Mouse (Mus musculus) brown adipose tissue, adult 24 weeks (tissue): Measurements from ENCODE around the gene Tal1. TPM values are rescaled to one million over a fixed set of nuclear protein-coding genes. Genes with fewer than 3 reads are reported as not detected.

Source experiments
- H3K27ac ChIP-seq: fragments of 200-500 bp; replicated peaks from 2 replicates; pipeline ENCODE4 v1.5.1; 2012; ENCODE audit warnings: low read depth, mild to moderate bottlenecking, low read length
- H3K4me1 ChIP-seq: fragments of 200-500 bp; 2 replicates; pipeline ENCODE4 v1.6.1; 2012; ENCODE audit warnings: low read length, mixed read lengths; ENCODE audit not compliant: control insufficient read depth, insufficient read depth, insufficient read length
- H3K4me3 ChIP-seq: fragments of 200-500 bp; 2 replicates; pipeline ENCODE4 v1.5.1; 2012; ENCODE audit warnings: low read depth, mild to moderate bottlenecking, low read length, moderate library complexity; ENCODE audit not compliant: insufficient read depth
- polyA plus RNA-seq: library from polyadenylated mRNA; stranded (reverse); fragments of >200 nt; gene quantifications from 2 replicates; pipeline ENCODE4 v1.2.4, GENCODE M21; 2012; ENCODE audit not compliant: missing spikeins, insufficient read depth, insufficient read length

The Tal1 gene
- polyA plus RNA-seq, 1 experiment = 0.71 TPM

DNA sequence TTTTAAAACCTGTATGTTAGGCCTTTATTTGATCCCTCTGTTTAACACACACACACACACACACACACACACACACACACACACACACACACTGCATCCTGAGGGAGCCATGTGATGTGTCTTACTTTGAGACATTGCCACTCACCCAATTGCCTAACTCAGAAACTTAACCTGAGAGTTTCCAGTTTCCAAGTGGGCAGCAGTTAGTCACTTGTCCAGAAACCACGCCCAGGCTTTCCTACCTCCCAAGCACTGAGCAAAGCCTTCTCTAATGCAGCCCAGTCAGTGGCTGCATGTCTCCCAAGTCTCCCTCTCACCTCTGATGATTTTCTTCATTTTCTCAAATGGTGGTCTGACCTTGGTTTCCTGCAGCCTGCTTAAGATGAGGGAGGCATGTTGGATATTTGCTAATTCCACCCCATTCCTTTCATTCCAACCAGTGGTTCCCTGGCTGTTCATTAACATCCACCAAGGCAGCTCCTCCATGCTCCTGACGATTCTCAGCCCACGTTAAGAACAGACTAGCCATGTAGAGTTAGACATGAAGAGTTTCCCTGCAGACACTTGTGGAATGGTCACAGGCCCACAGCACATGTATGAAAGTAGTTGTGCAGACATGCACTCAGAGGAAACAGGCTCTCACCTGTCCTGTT is 30.7 kb downstream of the Tal1 start:
- H3K27ac ChIP-seq = no peak overlapping the region
- H3K4me1 ChIP-seq = no peaks in the 10 kb centered on the region

GRCm38 (mm10) chr4:115088611-115089338 is 32.5 kb downstream of the Tal1 start, which contains the start of gene Pdzk1ip1:
Gene Pdzk1ip1, plus strand, starts transcription at chr4:115088708.
- H3K4me1 ChIP-seq = no peaks in the 10 kb centered on the region
- H3K4me3 ChIP-seq = no peak within 1 kb of the TSS
- no peak within 1 kb of the TSS for H3K27ac ChIP-seq

More for the DNA sequence above, 30.7 kb downstream of the Tal1 start:
- no peak overlapping the region for H3K4me3 ChIP-seq

GRCm38 (mm10) chr4:115090592-115090991 is 34.4 kb downstream of the Tal1 start:
- Histone ChIP-seq H3K4me3 (no peak overlapping the region), H3K27ac (no peak overlapping the region)

GRCm38 (mm10) chr4:115091806-115092205 is 35.6 kb downstream of the Tal1 start:
- no peak overlapping the region for H3K27ac ChIP-seq
- H3K4me1 ChIP-seq = no peaks in the 10 kb centered on the region; the same call in none of the 2 replicates
- no peak overlapping the region for H3K4me3 ChIP-seq

More at GRCm38 (mm10) chr4:115090592-115090991, 34.4 kb downstream of the Tal1 start:
- no peaks in the 10 kb centered on the region; the same call in 1 of the 2 replicates for H3K4me1 ChIP-seq

- Histone ChIP-seq H3K27ac (no peak overlapping the region), H3K4me3 (no peak overlapping the region), H3K4me1 (no peaks in the 10 kb centered on the region; the same call in none of the 2 replicates)
Observed at GRCm38 (mm10) chr4:115093331-115093864, 37.2 kb downstream of the Tal1 start.

DNA sequence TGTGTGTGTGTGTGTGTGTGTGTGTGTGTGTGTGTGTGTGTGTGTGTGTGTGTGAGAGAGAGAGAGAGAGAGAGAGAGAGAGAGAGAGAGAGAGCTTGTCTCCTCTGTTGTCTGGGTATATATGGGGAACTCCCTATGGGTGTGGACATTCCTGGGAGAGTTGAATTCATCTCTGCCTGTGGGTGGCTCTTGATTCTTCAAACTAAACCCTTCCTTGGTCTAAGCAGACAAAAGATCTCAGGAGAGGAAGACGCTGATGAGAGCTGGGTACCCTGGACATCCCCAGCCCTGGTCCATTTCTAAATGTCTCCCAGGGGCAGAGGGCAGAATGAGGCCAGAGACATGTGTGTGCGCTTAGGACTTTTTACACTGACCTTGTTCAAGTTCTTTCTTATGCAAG is 37.8 kb downstream of the Tal1 start:
- H3K27ac ChIP-seq = no peak overlapping the region
- no peak overlapping the region for H3K4me3 ChIP-seq
- no peaks in the 10 kb centered on the region; the same call in none of the 2 replicates for H3K4me1 ChIP-seq

GRCm38 (mm10) chr4:115095671-115096434 is 39.6 kb downstream of the Tal1 start:
- no peak overlapping the region for H3K27ac ChIP-seq
- H3K4me3 ChIP-seq = peak overlapping the region; percentile 50
- H3K4me1 ChIP-seq = no peaks in the 10 kb centered on the region; the same call in none of the 2 replicates

- Histone ChIP-seq H3K27ac (no peak overlapping the region), H3K4me3 (peak overlapping the region; percentile 50; the same call in 1 of the 2 replicates), H3K4me1 (no peaks in the 10 kb centered on the region; the same call in none of the 2 replicates)
Observed at GRCm38 (mm10) chr4:115096435-115097145, 40.4 kb downstream of the Tal1 start.

DNA sequence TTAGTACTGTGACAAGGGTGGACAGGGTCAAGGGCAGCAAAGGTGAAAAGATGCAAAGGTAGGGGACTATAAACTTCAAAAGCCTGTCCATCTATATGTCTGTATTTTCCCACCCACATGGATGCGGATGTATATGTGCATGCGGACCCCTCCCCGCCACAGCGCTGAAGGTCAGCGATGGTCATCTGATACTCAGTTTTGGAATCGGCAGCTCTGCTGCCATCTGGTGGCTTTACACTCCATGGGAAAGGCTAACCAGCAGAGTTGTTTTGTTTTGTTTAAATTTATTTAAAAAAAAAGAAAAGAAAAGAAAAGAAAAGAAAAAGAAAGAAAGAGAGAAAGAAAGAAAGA is 40.9 kb downstream of the Tal1 start:
- H3K27ac ChIP-seq = no peak overlapping the region
- H3K4me1 ChIP-seq = no peaks in the 10 kb centered on the region; the same call in none of the 2 replicates
- no peak overlapping the region for H3K4me3 ChIP-seq

DNA sequence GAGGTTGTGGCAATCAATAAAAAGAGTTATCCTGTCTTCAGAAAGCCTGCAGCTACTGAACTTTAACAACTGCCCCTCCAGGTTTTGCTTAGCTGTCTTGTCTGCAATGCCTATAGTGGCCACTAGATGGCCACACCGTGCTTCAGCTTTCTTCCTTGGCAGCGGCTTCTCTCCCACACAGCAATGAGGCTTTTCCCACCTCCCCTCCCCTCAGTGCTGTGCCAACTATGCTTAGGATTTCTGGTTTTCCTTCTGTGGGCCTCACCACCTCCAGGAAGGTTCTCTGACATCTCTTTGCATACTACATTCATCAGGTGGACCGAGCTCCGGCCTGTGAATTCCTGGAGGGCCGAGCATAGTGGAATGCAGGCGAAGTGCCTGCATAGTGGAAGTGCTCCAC is 45.5 kb downstream of the Tal1 start:
- Histone ChIP-seq H3K4me3 (no peak overlapping the region), H3K27ac (no peak overlapping the region), H3K4me1 (no peaks in the 10 kb centered on the region)

DNA sequence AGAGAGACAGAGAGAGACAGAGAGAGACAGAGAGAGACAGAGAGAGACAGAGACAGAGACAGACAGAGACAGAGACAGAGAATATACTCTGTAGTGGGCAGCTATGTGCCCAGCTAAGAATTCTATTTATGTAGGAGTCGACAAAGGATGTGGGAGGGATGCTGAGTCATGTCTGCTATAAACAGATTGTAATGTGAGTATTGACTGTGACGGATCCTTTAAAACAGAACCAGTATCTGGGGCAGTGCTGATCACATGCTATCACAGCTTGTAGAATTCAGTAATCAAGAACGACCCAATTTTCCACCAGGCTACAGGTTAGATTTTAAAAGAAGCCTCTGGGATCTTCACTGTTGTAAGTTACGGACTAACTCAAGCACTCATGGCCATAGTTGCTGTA is 47.3 kb downstream of the Tal1 start:
- H3K4me1 ChIP-seq = no peaks in the 10 kb centered on the region

DNA sequence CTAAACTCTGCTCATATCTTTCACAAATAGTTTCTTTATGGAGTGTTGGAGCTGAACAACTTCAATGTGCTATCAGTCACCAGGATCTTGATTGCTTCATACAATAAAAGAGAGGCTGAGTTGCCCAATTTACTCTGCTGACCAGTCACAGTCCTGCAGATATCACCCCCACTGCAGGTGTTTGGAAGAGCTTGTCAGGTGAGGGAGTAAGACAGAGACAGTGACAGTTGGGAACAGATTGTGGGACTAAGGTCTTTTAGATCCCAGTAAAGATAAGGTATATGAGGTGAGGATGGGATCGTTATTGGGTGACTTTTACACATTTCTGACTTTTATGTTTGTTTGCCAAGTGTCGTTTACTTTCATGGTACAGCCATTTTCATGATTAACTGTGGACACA is 54.9 kb downstream of the Tal1 start:
- H3K27ac ChIP-seq = no peak overlapping the region
- H3K4me3 ChIP-seq = no peak overlapping the region
- H3K4me1 ChIP-seq = no peaks in the 10 kb centered on the region

More for the DNA sequence above, 47.3 kb downstream of the Tal1 start:
- Histone ChIP-seq H3K4me3 (no peak overlapping the region), H3K27ac (no peak overlapping the region)

- Histone ChIP-seq H3K4me1 (no peaks in the 10 kb centered on the region), H3K27ac (no peak overlapping the region), H3K4me3 (no peak overlapping the region)
Observed at GRCm38 (mm10) chr4:115113266-115113665, 57.0 kb downstream of the Tal1 start.

- Histone ChIP-seq H3K4me3 (no peak overlapping the region), H3K27ac (no peak overlapping the region), H3K4me1 (no peaks in the 10 kb centered on the region)
Observed at GRCm38 (mm10) chr4:115119642-115120041, 63.4 kb downstream of the Tal1 start.
